Comparison of ENCODE assay signal across 1 mouse cellular context in the genomic region with DNA sequence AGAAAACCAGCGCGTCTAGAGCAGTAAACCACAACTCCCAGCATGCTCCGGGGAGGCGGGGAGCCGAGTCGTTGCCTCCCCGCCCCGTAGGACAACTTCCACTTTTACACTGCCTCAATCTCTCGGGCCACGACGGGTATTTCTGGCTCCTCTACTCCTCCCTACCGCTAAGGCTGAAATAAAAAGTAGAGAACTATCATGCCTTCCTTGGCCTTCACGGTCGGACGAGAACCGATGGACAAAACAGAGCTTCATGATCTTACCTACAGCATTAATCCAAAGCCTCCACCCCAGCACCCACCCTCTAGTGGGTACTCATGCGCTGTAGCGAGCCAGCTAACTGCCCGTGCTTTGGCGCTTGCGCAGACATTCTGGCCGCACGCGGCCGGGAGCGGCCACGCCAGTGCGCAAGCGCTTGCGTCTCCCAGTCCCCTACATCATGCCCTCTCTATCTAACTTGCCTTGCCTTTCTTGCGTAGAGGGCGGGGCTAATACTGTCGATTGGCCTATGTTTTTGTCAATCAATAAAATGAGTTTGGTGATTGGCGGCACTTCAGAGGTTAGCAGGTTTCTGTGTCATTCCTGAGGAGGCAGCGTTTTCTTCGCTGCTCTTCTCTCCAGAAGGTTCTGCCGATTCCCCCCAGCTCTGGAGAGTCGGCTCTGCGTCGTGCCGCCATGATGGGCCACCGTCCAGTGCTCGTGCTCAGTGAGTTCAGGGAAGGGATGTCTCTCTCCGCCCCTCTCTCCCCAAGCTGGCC.
A peak's percentile ranks its signal among the peaks of the same experiment; 100 is the strongest.
TF ChIP-seq lines count a peak whose summit lies in the region.

TSS of gene Tsacc (minus strand) at position 439 of the 758 bp plus-strand sequence.
TSS of gene Cct3 (plus strand) at position 556 of the 758 bp plus-strand sequence.

TF ChIP-seq in CH12.LX, 34 proteins besides CTCF, POLR2A, EP300 and RAD21 (continued from another document):
- TF ChIP-seq CHD1 (IDR thresholded peaks at IDR 0.05; ENCODE audit: low read depth, low read length) (no peak), IRF4 (IDR thresholded peaks at IDR 0.05; ENCODE audit: low read depth, low read length) (peak; percentile 26; the same call in 1 of the 2 replicates), ZNF384 (IDR thresholded peaks at IDR 0.05; ENCODE audit: low read depth, low read length) (no peak), MAX (IDR thresholded peaks at IDR 0.05; ENCODE audit: low read length) (peak; percentile 47; the same call in 1 of the 2 replicates), ETS1 (conservative IDR thresholded peaks at IDR 0.05; ENCODE audit: low read depth, low read length) (no peak), CHD2 (IDR thresholded peaks at IDR 0.05; ENCODE audit: low read length) (peak; percentile 95), ELF1 (IDR thresholded peaks at IDR 0.05; ENCODE audit: low read depth, low read length) (no peak; the same call in 1 of the 2 replicates), BHLHE40 (IDR thresholded peaks at IDR 0.05; ENCODE audit: low read depth, low read length) (peak; percentile 57; the same call in 1 of the 2 replicates), USF2 (conservative IDR thresholded peaks at IDR 0.05; ENCODE audit: low read depth, low read length) (no peak), POLR2AphosphoS2 (IDR thresholded peaks at IDR 0.05; ENCODE audit: low read depth, low read length) (peak; percentile 70; the same call in 1 of the 2 replicates), USF1 (IDR thresholded peaks at IDR 0.05; ENCODE audit: low read depth, low read length) (no peak), TBP (conservative IDR thresholded peaks at IDR 0.05; ENCODE audit: low read depth, low read length) (peak; percentile 95), RCOR1 (conservative IDR thresholded peaks at IDR 0.05; ENCODE audit: low read depth, low read length) (no peak), SMC3 (IDR thresholded peaks at IDR 0.05; ENCODE audit: low read depth, low read length) (no peak), JUND (conservative IDR thresholded peaks at IDR 0.05; ENCODE audit: low read depth, low read length) (no peak), KAT2A (IDR thresholded peaks at IDR 0.05; ENCODE audit: insufficient replicate concordance, low read length) (peak; percentile 72; the same call in 1 of the 2 replicates), MAZ (IDR thresholded peaks at IDR 0.05; ENCODE audit: low read depth, low read length) (peak; percentile 46; the same call in 1 of the 2 replicates), JUN (IDR thresholded peaks at IDR 0.05; ENCODE audit: insufficient read depth, low read depth, low read length) (no peak), E2F4 (IDR thresholded peaks at IDR 0.05; ENCODE audit: insufficient replicate concordance, low read depth, low read length) (no peak), MYC (IDR thresholded peaks at IDR 0.05; ENCODE audit: low read depth, low read length) (peak; percentile 78), TCF12 (IDR thresholded peaks at IDR 0.05; ENCODE audit: low read depth, low read length) (peak; percentile 76), HCFC1 (IDR thresholded peaks at IDR 0.05; ENCODE audit: low read depth, low read length) (peak; percentile 85), ZKSCAN1 (IDR thresholded peaks at IDR 0.05; ENCODE audit: borderline replicate concordance, low read depth, low read length) (no peak), NRF1 (IDR thresholded peaks at IDR 0.05; ENCODE audit: low read depth, low read length) (peak; percentile 98), UBTF (IDR thresholded peaks at IDR 0.05; ENCODE audit: low read depth, low read length) (no peak), NELFE (IDR thresholded peaks at IDR 0.05; ENCODE audit: low read depth, low read length) (peak; percentile 71; the same call in 1 of the 2 replicates), PAX5 (IDR thresholded peaks at IDR 0.05; ENCODE audit: low read length) (no peak), MXI1 (IDR thresholded peaks at IDR 0.05; ENCODE audit: low read depth, low read length) (no peak)
